Mouse (Mus musculus) ES-CJ7 (cell line): ENCODE measurements at regions not wholly inside any gene's neighbourhood (a gene's known extent, or its start where the extent isn't known, plus 50 kb on each side); places are given as distances from the start of the nearest gene placed in this dataset.

Source experiments
- DNase-seq: peaks from one replicate; pipeline ENCODE4 v3.0.0; 2011; ENCODE audit warnings: low read depth, low spot score

DNA sequence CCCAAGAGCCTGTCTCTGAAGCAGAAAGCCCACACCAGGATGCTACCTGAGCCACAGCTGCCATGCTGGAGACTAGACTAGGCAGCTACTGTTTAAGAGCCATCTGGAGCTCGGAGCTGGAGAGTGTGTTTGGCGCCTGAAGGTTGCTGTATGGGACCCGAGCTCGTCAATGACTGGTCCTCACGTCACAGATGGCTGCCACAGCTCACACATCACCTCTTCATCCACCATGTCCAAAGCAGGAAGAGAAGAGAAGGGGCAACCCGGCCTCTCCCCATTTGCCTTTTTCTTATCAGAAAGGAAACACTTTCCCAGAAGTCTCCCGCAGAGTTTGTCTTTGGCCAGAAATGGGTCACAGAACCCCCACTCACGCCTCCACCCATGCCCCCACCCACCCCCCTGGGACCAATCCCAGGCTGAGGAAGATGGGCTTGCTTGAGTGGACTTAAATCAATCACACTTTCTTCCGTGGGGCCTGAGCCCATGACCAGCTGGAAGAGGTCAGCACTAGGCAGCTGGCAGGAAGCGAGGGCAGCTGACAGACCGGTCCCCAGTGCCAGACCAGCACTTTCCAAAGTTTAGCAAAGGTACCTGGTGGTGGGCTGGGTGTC, 53.5 kb upstream of the Ptpn1 start:
- no peak for DNase-seq

DNA sequence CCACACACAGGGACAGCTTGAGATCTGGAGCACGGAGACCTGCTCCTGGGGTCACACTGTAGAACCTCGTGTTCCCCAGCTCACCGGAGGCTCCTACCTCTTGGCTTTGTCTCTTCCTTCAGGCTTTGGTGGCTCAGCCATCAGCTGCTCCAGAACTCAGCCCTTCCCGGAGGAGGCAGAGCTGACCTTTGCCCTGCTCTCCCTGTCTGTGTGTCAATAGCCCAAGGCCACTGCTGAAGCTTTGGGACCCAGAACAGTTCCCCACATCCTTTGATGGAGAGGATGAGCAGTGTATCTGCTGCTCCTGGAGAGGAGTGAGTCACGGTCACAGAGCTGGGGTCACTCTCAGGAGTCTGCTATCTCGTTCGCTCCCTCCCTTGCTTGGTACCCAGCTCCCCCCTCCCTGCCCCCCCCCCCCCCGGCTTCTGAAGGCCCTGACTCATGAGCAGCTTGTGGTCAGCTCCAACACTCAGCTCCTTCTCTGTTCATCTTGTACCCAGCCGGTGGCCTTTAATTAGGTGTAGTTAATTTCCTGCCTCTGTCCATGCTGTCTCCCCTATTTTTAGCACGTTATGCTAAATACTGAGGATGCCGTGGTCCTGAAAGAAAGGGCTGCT, 54.5 kb upstream of the Ptpn1 start:
- DNase-seq, result no peak

DNA sequence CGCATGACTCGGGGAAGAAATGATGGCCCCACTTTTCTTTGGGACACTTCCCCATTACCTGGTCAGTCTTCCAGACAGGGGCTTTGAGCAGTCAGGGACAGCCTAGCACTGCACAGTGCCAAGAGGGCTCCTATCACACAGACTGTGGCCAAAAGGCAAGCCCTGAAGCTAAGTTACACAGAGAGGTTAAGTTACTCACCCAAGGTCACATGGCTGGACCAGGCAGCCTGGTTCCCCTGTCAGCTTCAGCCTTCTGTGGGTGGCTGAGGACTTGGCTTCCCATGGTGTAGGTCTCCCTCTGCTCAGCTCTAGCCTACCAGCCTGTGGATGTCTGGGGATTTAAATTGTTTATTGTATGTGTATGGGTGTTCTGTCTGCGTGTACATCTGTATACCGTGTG, 59.4 kb upstream of the Ptpn1 start:
- DNase-seq, result no peak

DNA sequence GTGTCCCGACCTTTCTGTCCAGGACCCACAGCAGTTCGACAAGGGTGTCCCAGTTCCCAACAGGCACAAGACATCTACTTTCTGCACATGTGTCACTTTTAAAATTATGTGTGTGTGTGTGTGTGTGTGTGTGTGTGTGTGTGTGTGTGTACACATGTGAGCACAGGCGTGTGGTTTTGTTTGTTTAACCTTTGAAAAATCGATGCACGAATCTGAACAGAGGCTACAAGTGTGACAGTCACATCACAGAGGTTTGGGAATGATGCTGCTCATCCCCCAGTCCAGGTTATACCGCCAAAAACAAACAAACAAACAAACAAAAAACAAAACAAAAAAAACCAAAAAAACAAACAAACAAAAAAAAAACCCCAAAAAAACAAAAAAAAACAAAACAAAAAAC, 61.7 kb upstream of the Ptpn1 start:
- no peak for DNase-seq

DNA sequence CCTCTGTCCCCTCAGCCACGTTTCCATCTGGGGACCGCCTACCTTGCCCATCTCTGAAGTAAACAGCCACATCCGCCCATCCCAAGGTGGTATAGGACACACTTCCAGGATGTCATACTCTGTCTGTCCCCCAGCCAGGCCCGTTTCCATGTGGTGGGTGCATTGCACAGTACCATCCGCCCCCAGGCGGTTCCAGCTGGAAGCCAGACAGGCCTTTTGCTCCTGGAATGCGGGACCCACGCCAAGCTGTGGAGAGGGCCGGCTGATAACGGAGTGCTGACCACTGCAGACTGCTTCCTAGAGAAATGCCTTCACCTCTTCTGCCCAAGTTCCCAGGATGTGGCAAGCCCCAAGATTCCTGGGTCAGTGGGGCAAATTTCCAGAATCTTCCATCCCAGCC, 65.1 kb upstream of the Ptpn1 start:
- no peak for DNase-seq

DNA sequence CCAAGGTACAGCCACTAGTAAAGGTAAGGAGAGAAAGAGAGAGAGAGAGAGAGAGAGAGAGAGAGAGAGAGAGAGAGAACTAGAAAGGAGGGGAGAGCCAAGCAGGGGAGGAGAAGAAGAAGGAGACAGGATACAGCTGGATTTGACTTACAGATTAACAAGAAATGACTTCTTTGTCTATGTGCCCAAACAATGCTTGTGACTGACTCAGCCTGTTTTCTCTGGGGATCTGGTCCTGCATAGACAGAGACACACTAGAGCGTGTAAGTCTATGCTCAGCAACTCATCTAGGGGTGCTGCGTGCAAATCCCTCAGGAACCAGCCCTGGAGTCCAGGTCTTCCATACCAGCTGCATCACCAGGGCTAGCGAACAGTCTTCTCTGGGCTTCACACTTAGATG, 66.3 kb upstream of the Ptpn1 start:
- no peak for DNase-seq

DNA sequence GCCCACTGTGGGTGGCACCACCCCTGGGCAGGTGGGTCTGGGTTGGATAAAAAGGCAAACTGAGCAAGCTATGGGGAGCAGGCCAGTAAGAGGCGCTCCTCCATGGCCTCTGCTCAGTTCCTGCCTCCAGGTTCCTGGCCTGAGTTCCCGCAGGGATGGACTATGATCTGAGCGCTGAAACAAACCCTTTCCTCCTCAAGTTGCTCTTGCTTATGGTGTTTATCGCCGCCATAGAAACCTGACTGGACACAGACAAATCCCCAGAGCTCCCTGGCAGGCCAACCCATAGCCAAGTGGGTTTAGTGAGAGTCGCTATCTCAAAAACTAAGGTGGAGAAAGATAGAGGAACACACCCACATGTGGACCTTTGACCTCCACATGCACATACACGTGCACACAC, 67.2 kb upstream of the Ptpn1 start:
- no peak for DNase-seq

DNA sequence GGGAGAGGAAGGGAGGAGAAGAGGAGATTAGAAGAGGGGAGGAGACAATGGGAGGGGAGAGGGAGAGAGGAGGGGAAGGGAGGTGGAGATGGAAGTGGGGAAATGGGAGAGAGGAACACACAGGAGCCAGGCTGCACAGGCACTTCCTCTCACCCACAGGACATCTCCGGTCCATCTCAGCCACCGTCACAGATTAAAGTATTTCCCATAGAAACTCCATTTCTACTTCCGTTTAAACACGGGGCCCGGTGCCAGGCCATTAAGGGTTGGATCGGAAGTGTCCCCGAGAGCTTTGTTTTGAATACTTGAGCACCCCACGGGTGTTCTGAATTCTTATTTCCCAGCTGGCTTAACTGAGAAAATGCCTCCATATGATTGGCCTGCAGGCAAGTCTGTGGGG, 67.6 kb upstream of the Ptpn1 start:
- DNase-seq, result no peak

DNA sequence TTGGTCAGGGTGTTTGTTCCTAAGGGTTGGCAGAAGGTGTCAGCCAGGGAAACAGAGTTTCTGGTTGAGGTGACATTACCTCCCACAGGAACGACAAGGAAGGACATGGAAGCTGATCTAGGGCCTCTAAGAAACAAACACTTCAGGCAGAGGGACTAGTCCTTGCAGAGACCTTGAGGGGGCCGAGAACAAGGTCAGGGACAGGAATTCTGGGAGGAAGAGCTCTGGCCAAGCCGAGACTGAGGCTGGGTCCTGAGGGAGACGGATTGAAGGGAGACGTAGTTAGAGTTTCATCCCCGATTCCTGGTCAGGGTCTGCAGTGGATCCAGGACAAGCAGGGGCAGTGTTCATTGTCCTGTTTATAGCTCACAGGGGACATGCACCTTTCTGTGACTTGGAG, 68.2 kb upstream of the Ptpn1 start:
- no peak for DNase-seq

DNA sequence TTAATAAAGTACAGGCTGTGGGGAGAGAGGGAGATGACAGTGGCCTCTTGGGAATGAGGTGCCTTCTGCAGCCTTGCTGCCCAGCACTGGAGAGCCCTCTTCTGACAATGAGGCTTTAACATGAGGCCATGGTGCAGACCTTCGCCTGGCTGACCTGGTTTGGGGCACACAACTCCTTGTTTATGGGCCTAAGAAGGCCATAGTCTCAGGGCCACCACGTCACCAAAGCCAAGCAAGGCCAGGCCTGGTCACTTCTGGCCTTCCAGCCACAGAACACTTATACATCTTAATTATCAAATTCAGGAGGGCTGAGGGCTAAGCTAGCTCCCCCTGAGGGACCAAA, 70.7 kb upstream of the Ptpn1 start:
- DNase-seq, result no peak

DNA sequence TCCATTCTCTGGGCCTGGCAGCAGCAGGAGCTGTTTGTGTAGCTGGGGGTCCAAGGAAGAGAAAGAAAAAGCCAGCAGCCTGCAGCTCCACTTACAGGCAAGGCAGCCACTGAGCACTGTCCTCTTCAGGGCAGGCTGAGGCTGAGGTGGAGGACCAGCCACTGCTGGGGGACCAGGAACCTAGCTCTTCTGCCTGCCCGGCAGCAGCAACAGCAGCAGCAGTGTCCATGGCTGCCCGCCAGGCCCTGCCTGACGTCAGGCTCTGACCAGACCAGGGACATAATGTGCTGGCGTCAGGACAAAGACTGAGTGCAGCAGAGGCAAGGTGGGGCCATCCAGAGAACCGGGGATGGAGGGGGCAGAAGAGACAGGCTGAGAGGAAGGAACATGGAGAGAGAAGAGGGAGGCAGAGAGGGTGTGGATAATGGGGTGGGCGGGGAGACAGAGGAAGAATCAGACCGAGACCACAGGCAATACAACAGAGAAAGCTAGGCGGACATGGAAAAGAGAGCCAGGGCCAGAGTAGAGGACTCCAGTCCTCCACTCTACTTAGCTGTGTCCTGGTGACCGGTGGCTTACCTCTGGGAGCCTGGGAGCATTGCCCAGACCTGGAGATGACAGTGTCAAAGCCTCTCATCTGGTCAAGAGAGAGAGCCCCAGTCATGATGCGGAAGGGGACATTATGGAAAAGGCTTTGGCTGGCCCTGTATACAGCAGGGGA, 71.2 kb upstream of the Ptpn1 start:
- no peak for DNase-seq

DNA sequence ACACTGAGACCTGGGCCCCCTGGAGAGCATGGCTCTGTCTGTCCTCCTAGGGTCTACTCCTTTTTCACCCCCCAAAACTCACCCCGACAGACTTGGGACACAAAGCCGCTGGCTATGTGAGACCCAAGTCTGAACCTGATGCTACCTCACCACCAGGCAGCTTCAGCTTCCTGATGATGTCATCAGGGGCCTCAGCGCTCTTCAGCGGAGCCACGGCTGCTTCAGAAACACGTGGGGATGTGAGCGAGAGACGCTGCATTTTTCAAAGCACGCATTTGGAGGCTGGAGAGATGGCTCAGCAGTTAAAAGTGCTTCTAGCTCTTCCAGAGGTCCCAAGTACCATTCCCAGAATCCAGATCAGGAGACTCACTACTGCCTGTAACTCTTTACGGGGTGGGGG, 72.3 kb upstream of the Ptpn1 start:
- DNase-seq, result no peak

DNA sequence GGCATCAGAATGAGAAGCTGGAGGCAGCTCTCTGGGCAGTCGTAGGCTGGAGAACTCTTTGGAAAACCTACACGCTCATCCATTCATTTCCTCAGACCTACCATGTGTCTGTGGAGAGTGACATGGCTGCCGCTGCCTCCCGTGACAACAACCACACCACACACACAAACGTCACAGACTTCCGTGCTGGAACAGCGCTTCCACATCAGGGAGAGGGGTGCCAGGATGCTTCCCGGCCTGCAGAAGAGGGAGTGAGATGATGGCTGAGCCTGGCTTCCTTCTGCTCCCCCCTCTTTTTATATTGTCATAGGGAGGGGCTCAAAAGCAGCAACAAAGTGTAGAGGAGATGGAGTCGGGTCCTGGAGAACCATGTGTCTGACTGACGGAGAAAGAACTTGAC, 73.5 kb upstream of the Ptpn1 start:
- DNase-seq, result no peak

DNA sequence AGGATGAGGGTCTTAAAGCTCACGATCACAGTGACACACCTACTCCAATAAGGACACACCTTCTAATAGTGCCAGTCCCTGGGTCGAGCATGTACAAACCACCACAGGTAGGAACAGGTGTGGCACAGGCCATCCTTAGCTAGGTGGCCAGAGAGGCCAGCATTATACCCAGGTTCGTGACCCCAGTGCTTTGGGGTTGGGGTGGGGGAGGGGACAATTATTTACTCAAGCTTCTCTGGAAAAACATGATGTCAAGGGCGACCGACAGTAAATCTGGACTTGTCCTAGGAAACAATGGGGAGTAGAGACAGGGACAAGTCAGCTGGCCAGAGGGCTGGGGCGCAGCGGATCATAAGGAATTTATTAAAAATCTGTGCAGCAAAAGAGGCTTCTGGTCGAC, 73.9 kb upstream of the Ptpn1 start:
- DNase-seq, result no peak

DNA sequence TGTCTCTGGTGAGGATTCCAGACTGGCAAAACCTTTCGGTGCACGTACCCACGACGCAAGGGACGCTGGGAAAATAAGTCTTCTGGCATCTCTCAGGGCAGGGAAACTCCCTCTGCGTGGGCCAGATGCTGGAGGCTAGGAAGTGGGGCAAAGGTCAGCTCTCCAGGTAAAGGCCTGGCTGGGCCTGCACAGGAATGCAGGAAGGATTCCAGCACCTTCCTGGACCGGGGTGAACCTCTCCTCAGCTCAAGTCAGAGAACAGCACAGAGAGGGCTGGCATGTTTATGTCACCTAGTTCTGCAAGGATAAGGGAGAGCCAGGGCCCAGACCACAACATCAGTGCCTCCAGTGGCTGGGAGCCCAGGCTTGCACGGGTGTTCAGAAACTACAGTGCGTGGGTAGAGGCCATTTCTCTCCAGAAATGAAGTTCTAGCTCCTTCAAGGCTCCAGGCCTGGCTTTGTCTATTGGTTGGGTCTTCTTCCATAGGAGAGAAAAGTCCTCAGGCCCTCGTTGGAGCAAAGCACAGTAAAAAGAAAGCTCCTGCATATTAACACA, 74.9 kb upstream of the Ptpn1 start:
- DNase-seq, result no peak

DNA sequence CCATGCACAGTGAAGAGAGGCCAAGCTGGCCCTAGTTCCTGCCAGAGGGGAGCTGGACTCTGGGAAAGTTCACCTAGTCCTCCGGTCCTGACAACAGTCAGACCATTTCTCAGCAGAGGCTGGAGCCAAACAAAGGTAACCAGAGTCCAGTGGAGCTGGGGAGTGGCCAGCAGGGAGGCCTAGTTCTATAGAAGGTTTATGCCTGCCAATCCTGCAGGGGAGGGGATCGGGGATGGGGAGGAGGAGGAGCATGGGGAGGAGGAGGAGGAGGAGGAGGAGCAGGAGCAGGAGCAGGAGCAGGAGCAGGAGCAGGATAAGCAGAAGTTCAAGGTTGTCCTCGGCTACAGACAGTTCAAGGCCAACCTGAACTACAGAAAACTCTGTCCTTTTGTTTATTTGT, 75.8 kb upstream of the Ptpn1 start:
- DNase-seq, result no peak

DNA sequence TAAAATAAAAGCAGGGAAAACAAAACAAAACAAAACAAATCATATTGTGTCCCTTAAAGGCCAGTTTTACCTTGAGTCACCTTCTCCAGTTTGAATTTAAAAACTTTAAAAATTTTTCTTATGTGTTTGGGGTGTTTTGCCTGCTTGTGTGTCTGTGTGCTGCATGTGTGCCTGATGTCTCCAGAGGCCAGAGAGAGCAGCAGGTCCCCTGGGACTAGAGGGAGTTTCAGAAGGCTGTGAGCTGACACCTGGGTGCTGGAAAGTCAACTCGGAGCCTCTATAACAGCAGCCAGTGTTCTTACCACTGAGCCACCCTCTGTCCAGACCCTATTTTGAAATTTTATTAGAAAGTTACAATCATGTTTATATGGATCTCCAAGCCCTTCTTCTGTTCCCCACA, 77.8 kb upstream of the Ptpn1 start:
- no peak for DNase-seq

DNA sequence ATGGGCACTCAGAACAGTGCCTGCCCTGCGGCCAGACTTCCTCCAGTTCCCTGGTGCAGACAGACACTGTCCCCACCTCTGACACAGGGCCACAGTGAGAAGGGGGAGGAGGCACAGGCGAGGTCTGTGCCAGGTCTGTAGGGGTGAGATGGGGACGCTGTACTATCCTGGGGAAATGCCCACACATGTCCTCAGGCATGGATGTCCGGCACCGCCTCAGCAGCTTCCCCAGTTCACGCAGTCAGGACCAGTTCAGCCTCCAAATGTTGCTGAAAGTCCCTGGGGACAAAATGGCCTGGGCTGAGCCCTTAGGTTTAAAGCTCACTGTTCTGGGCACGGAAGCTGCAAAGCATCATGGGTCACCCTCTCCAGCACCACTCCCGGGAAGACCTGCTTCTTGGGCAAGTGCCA, 78.4 kb upstream of the Ptpn1 start:
- no peak for DNase-seq

DNA sequence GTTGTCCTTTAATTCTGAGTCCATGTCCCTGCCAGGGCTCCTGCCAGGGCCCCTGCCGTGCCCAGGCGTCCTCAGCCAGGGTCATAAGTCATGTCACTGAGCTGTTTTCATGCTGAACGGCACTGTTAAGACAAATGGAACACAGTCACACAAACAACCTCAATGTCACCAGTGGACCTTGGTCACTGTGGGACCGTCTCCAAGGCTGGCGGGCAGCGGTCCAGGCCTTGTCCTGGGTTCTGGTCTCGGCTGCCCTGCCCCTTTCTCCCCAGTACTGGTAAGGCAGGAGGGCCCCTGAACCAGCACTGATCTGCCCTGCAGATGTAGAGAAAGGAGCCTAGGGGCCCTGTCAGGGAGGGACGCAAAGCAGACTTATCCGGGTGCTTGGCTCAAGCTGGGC, 79.3 kb upstream of the Ptpn1 start:
- DNase-seq, result no peak

DNA sequence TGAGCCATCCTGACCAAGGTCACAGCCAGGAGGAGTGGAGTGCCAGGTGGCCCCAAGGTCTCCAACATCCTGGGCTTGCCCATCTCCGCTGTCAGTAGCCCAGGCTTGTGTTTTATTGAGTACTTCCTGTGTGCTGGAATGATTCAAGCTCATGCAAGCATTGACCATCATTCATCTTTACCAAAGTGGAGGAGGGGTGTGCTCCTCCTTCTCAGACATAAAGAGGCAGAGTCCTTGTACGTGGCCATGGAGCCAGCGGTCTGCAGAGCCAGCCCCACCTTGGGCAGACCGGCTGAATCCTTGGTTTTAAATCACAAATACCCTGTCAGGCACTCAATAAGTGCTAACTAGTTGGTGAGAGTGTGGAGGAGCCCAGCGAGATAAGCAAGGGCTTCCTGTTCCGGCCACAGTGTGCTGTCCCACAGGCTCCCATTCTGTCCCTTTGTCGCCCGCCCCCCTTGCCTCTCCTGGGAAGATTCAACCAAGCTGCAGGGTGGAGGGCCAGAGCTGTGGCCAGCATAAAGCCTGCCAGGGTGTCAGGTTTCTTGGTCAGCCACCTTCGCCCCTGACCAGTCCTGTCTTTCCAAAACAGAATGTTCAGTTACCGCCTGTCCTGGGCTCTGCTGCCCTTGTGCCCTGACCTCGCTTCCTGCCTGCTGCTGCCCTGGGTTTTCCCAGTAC, 80.5 kb upstream of the Ptpn1 start:
- no peak for DNase-seq

DNA sequence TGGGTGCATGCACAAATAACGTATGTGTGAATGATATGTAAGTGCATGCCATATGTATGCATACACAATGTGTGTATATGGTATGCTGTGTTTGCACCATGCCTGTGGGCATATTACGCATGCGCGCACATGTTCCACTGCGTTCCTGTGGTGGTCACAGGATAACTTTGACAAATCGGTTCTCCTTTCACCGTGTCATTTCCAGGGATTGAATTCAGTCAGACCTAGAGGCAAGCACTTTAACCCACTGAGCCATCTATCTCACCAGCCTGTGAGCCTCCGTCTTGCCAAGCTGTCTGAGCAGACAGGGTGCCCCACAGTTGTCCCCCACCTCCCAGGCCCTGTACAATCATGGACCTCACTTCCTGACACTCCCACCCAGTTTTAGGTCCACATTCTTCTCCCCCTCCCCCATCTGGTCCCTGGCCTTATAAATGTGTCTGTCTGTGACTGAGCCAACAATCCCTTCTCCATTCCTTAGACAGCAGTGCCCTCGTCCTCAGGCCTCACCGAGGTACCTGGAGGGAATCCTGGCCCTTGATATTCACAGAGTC, 81.8 kb upstream of the Ptpn1 start:
- DNase-seq, result no peak
